Mouse (Mus musculus): ENCODE results near the gene Ksr1. TPM values are rescaled to one million over a fixed set of nuclear protein-coding genes. Genes with fewer than 3 reads are reported as not detected.
A peak's percentile ranks its signal among the peaks of the same experiment; 100 is the strongest.

The Ksr1 gene
- total and polyA plus RNA-seq, 3 experiments, result 5.1 to 7.0 (median 6.7) TPM

DNA sequence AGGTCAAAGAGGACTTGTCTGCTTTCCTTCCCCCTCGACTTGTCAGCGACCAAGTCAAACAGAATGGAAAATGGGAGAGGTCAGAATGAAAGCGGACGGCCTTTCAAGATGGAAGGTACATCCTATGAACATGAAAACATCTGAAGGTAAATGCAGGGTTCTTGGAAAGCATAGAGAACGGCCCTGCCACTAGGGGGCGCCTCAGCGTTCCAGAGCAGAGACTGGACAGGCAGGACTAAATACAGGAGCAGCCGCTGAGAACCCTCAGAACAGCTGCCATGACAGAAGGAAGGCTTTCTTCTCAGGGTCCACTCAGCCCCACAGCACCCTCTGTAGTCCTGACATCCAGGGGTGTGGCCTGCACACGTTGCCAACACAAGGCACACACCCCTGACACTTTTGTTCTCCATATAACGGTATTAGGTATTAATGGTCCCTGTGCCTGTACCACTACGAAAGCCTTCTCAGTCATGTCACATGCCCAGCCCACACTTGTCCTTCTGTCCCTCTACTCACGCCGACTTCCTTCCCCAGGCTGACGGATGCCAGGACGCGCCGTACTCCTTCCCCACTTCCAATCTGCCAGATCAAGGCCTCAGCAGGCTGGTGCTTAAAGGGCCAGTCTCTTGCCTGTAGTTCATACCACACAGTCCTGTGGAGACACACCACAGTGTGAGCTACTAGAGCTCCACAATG, 126.2 kb downstream of the Ksr1 start:
- Histone ChIP-seq H3K9ac (ENCODE audit: low read depth, low read length) (no peak overlapping the region), H3K4me1 (ENCODE audit: control insufficient read depth, insufficient read depth, low read length) (peaks cover 14% of the 10 kb centered on the region), H3K36me3 (ENCODE audit: control insufficient read depth, insufficient read depth, low read length) (no peaks in the 10 kb centered on the region), H3K27me3 (ENCODE audit: control insufficient read depth, insufficient read depth, low read length) (no peaks in the 10 kb centered on the region), H3K4me3 (no peak overlapping the region), H3K79me2 (replicated peaks; ENCODE audit: control insufficient read depth, insufficient read depth, low read length) (no peaks in the 10 kb centered on the region), H3K27ac (no peak overlapping the region; the same call in 1 of the 2 replicates)
- intact Hi-C loops (cut with DNase I), result loop anchor here (2.0 to 5.0 kb wide), 2 partner anchors 38 to 53 kb away; partner anchors contain the start of gene Lgals9
- TF ChIP-seq CTCF (IDR thresholded peaks at IDR 0.05) (peak; percentile 70), EP300 (IDR thresholded peaks at IDR 0.05; ENCODE audit: insufficient read depth, low read depth, low read length) (no peak)
- 61% methylated on average over 17 of the region's 17 CpGs for WGBS
- DNase-seq, result peak; percentile 37 to 68

GRCm38 (mm10) chr11:79018954-79019704, 127.1 kb downstream of the Ksr1 start:
- no peak overlapping the region for H3K9ac ChIP-seq (ENCODE audit: low read depth, low read length)
- TF ChIP-seq POLR2A (IDR thresholded peaks at IDR 0.05; ENCODE audit: insufficient read depth, low read depth, low read length) (no peak), CTCF (IDR thresholded peaks at IDR 0.05) (peak; percentile 74)
- no peak overlapping the region for H3K4me3 ChIP-seq
- no peaks in the 10 kb centered on the region for H3K79me2 ChIP-seq (replicated peaks; ENCODE audit: control insufficient read depth, insufficient read depth, low read length)
- H3K36me3 ChIP-seq (ENCODE audit: control insufficient read depth, insufficient read depth, low read length), result no peaks in the 10 kb centered on the region
- DNase-seq, result peak; percentile 74 to 85
- intact Hi-C loops (cut with DNase I), result loop anchor here (2.0 to 5.0 kb wide), 2 partner anchors 37 to 52 kb away; partner anchors contain the start of gene Lgals9
- H3K4me1 ChIP-seq (ENCODE audit: control insufficient read depth, insufficient read depth, low read length), result peaks cover 16% of the 10 kb centered on the region
- no peak overlapping the region for H3K27ac ChIP-seq
- H3K27me3 ChIP-seq (ENCODE audit: control insufficient read depth, insufficient read depth, low read length), result no peaks in the 10 kb centered on the region
- 49% methylated on average over 11 of the region's 11 CpGs for WGBS

DNA sequence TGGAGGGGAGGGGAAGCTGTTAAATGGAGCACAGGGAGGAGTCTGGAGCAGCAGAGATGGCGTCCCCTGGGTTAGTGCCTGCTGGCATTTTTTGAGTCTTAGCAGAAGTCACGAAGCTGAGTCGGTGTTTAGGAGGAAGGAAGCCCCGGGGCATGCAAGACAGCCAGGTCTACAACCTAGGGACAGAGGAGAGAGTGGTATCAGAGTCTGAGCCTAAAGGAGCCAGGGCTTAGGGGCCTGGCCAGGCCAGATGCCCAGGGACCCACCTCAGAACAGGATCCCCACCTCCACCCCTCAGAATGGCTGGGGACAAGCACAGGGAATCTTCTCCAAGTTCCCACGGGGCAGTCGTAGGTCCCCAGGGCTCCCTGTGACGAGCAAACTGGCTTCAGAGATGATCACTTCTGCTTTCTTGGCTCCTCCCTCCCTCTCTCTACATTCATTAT, 129.0 kb downstream of the Ksr1 start:
- H3K27ac ChIP-seq, result no peak overlapping the region
- H3K79me2 ChIP-seq (replicated peaks; ENCODE audit: control insufficient read depth, insufficient read depth, low read length), result no peaks in the 10 kb centered on the region
- H3K4me3 ChIP-seq, result no peak overlapping the region
- peaks cover 9% of the 10 kb centered on the region for H3K4me1 ChIP-seq (ENCODE audit: control insufficient read depth, insufficient read depth, low read length)
- H3K27me3 ChIP-seq (ENCODE audit: control insufficient read depth, insufficient read depth, low read length), result no peaks in the 10 kb centered on the region
- no peak overlapping the region for H3K9ac ChIP-seq (ENCODE audit: low read depth, low read length)
- intact Hi-C loops (cut with DNase I), result loop anchor here (5.0 kb wide), 1 partner anchor 35 kb away; the partner anchor contains the start of gene Lgals9
- WGBS, result 70% methylated on average over 7 of the region's 7 CpGs
- peak in 1 of 2 experiments; percentile 19 for DNase-seq
- no peaks in the 10 kb centered on the region for H3K36me3 ChIP-seq (ENCODE audit: control insufficient read depth, insufficient read depth, low read length)
- TF ChIP-seq CTCF (IDR thresholded peaks at IDR 0.05) (no peak), POLR2A (IDR thresholded peaks at IDR 0.05; ENCODE audit: insufficient read depth, low read depth, low read length) (no peak), EP300 (IDR thresholded peaks at IDR 0.05; ENCODE audit: insufficient read depth, low read depth, low read length) (no peak)

- H3K4me3 ChIP-seq, result no peak overlapping the region
- TF ChIP-seq CTCF (IDR thresholded peaks at IDR 0.05), result no peak
- no peak for TF ChIP-seq POLR2A (IDR thresholded peaks at IDR 0.05; ENCODE audit: insufficient read depth, low read depth, low read length)
- TF ChIP-seq EP300 (IDR thresholded peaks at IDR 0.05; ENCODE audit: insufficient read depth, low read depth, low read length), result no peak
- H3K79me2 ChIP-seq (replicated peaks; ENCODE audit: control insufficient read depth, insufficient read depth, low read length), result no peaks in the 10 kb centered on the region
- DNase-seq, result peak in 1 of 2 experiments; percentile 16
- no peaks in the 10 kb centered on the region for H3K27me3 ChIP-seq (ENCODE audit: control insufficient read depth, insufficient read depth, low read length)
- intact Hi-C loops (cut with DNase I), result loop anchor here (5.0 kb wide), 1 partner anchor 34 kb away; the partner anchor contains the start of gene Lgals9
- H3K4me1 ChIP-seq (ENCODE audit: control insufficient read depth, insufficient read depth, low read length), result peaks cover 9% of the 10 kb centered on the region
- 55% methylated on average over 12 of the region's 12 CpGs for WGBS
- H3K36me3 ChIP-seq (ENCODE audit: control insufficient read depth, insufficient read depth, low read length), result no peaks in the 10 kb centered on the region
- no peak overlapping the region for H3K27ac ChIP-seq
- H3K9ac ChIP-seq (ENCODE audit: low read depth, low read length), result no peak overlapping the region
Observed at GRCm38 (mm10) chr11:79016236-79016635, 130.0 kb downstream of the Ksr1 start.

DNA sequence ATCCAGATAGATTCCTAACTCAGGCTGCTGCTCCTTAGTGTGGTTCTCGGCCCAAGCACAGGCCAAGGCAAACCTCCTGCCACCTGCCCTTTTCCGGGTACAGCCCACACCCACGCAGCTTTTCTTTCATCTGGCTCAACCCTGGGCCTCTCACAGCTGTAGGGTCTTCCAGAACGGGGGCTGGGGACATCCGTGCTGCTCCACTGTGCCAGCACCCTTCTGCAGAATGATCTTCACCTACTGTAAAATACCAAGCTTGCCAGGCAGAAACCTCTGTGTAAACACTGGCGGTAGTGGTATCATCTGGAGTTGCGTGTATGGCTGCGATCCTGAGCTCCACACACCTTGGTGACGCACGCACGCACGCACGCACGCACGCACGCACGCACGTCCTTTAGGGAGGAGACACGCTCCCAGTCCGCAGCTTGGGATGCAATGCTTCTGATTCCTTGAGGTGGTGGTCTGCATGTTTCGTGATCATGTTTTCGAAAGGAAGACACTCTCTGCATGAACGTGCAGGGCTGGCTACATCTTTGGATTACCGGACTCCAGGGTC, 130.5 kb downstream of the Ksr1 start:
- Histone ChIP-seq H3K9ac (ENCODE audit: low read depth, low read length) (no peak overlapping the region), H3K4me1 (ENCODE audit: control insufficient read depth, insufficient read depth, low read length) (peaks cover 9% of the 10 kb centered on the region), H3K4me3 (no peak overlapping the region), H3K27ac (no peak overlapping the region), H3K79me2 (replicated peaks; ENCODE audit: control insufficient read depth, insufficient read depth, low read length) (no peaks in the 10 kb centered on the region), H3K27me3 (ENCODE audit: control insufficient read depth, insufficient read depth, low read length) (no peaks in the 10 kb centered on the region), H3K36me3 (ENCODE audit: control insufficient read depth, insufficient read depth, low read length) (no peaks in the 10 kb centered on the region)
- DNase-seq, result peak in 1 of 2 experiments; percentile 13
- WGBS, result 91% methylated on average over 24 of the region's 24 CpGs
- no peak for TF ChIP-seq EP300 (IDR thresholded peaks at IDR 0.05; ENCODE audit: insufficient read depth, low read depth, low read length)
- no peak for TF ChIP-seq POLR2A (IDR thresholded peaks at IDR 0.05; ENCODE audit: insufficient read depth, low read depth, low read length)
- TF ChIP-seq CTCF (IDR thresholded peaks at IDR 0.05), result no peak
- intact Hi-C loops (cut with DNase I), result loop anchor here (5.0 kb wide), 1 partner anchor 33 kb away; the partner anchor contains the start of gene Lgals9

All from heart, adult 2 months (tissue).